Comparison of ENCODE assay signal across 18 mouse cellular contexts in genomic region chr17:45878394-45878793, GRCm38 (mm10).
DNase-seq lines count a peak whose midpoint lies in the region; ATAC-seq and TF ChIP-seq lines count a peak whose summit lies in the region.
"Had no signal": no experiment of that assay in that cellular context is flagged by ENCODE, and none has a peak within 500 bp of the region (broad histone marks: within the 10 kb centered on the region; RNA-seq: fewer than 3 reads in every experiment).

No protein-coding gene starts in this region.

- H3K27ac ChIP-seq in forebrain, postnatal 0 days (ENCODE audit: low read depth, low read length) = no peak overlapping the region
- no peak overlapping the region for H3K27ac ChIP-seq in forebrain, embryonic 15.5 days (replicated peaks)
- H3K27ac ChIP-seq in layer of hippocampus, adult 2 months = no peak overlapping the region
- H3K27ac ChIP-seq in midbrain, postnatal 0 days (ENCODE audit: low read depth, low read length) = no peak overlapping the region
- no peak overlapping the region for H3K27ac ChIP-seq in midbrain, embryonic 15.5 days
- H3K27ac ChIP-seq in small intestine, adult 2 months (ENCODE audit: insufficient read depth, low read depth, low read length) = no peak overlapping the region
- H3K27ac ChIP-seq: forebrain, embryonic 12.5 days; limb, embryonic 15.5 days; neural tube, embryonic 15.5 days had no signal

- H3K4me3 ChIP-seq in forebrain, postnatal 0 days (ENCODE audit: low read depth, low read length) = no peak overlapping the region
- no peak overlapping the region for H3K4me3 ChIP-seq in forebrain, embryonic 15.5 days
- no peak overlapping the region for H3K4me3 ChIP-seq in layer of hippocampus, adult 2 months
- H3K4me3 ChIP-seq in midbrain, postnatal 0 days (ENCODE audit: low read depth, low read length) = no peak overlapping the region
- no peak overlapping the region for H3K4me3 ChIP-seq in midbrain, embryonic 15.5 days
- H3K4me3 ChIP-seq in small intestine, adult 2 months (ENCODE audit: low read depth, low read length) = no peak overlapping the region
- H3K4me3 ChIP-seq: forebrain, embryonic 12.5 days; limb, embryonic 15.5 days; neural tube, embryonic 15.5 days had no signal

- no peaks in the 10 kb centered on the region for H3K27me3 ChIP-seq in forebrain, postnatal 0 days (ENCODE audit: insufficient read depth, low read length)
- no peaks in the 10 kb centered on the region for H3K27me3 ChIP-seq in forebrain, embryonic 15.5 days
- H3K27me3 ChIP-seq in midbrain, postnatal 0 days (ENCODE audit: insufficient read depth, low read length) = no peaks in the 10 kb centered on the region; the same call in 1 of the 2 replicates
- 0 out of 2 replicates have a peak, but pooled peaks cover 3% of the 10 kb centered on the region for H3K27me3 ChIP-seq in midbrain, embryonic 15.5 days (replicated peaks)
- no peaks in the 10 kb centered on the region for H3K27me3 ChIP-seq in small intestine, adult 2 months (ENCODE audit: control insufficient read depth, insufficient read depth, low read length)

- H3K9me3 ChIP-seq in forebrain, postnatal 0 days (ENCODE audit: low read length) = no peaks in the 10 kb centered on the region
- H3K9me3 ChIP-seq in forebrain, embryonic 15.5 days = no peaks in the 10 kb centered on the region
- no peaks in the 10 kb centered on the region for H3K9me3 ChIP-seq in midbrain, postnatal 0 days (ENCODE audit: low read length)
- H3K9me3 ChIP-seq in midbrain, embryonic 15.5 days = no peaks in the 10 kb centered on the region
- H3K9me3 ChIP-seq: forebrain, embryonic 12.5 days; limb, embryonic 15.5 days; neural tube, embryonic 15.5 days had no signal

- H3K36me3 ChIP-seq in forebrain, postnatal 0 days (ENCODE audit: insufficient read depth) = no peaks in the 10 kb centered on the region
- H3K36me3 ChIP-seq in forebrain, embryonic 15.5 days = no peaks in the 10 kb centered on the region
- no peaks in the 10 kb centered on the region for H3K36me3 ChIP-seq in midbrain, postnatal 0 days (ENCODE audit: insufficient read depth, low read length)
- no peaks in the 10 kb centered on the region for H3K36me3 ChIP-seq in midbrain, embryonic 15.5 days (replicated peaks)
- no peaks in the 10 kb centered on the region for H3K36me3 ChIP-seq in small intestine, adult 2 months (ENCODE audit: control insufficient read depth, insufficient read depth, low read length)
- H3K36me3 ChIP-seq: forebrain, embryonic 12.5 days; limb, embryonic 15.5 days; neural tube, embryonic 15.5 days had no signal

- 92% methylated on average over 6 of the region's 6 CpGs for WGBS in forebrain, postnatal 0 days
- 90% methylated on average over 6 of the region's 6 CpGs for WGBS in forebrain, embryonic 15.5 days
- WGBS in midbrain, postnatal 0 days = 88% methylated on average over 6 of the region's 6 CpGs
- WGBS in midbrain, embryonic 15.5 days = 91% methylated on average over 6 of the region's 6 CpGs
- 92% methylated on average over 6 of the region's 6 CpGs for WGBS in small intestine, adult 2 months

- no peak for TF ChIP-seq POLR2A in small intestine, adult 2 months (IDR thresholded peaks at IDR 0.05; ENCODE audit: low read depth, low read length)

- DNase-seq in forebrain, postnatal 0 days = no peak
- DNase-seq in layer of hippocampus, adult 2 months (ENCODE audit: low spot score in 2 of 2) = no peak
- no peak for DNase-seq in layer of hippocampus, adult 11-12 months (ENCODE audit: low spot score)
- no peak for DNase-seq in midbrain, postnatal 0 days (ENCODE audit: low spot score)
- no peak for DNase-seq in frontal cortex, adult 2 months (ENCODE audit: extremely low spot score in 1 of 2, low spot score in 1 of 2)
- DNase-seq: adrenal gland, adult 2 months; cerebellum, adult 11 months; cerebellum, postnatal 25 days; heart, postnatal 4 days; layer of hippocampus, adult 9-11 months; lung, postnatal 14 days; right cerebral cortex, postnatal 25 days had no signal

- TF ChIP-seq CTCF in forebrain, postnatal 0 days (IDR thresholded peaks at IDR 0.05; ENCODE audit: low read depth) = peak; percentile 32
- peak; percentile 43 for TF ChIP-seq CTCF in layer of hippocampus, adult 2 months (conservative IDR thresholded peaks at IDR 0.05)
- TF ChIP-seq CTCF in midbrain, postnatal 0 days (IDR thresholded peaks at IDR 0.05) = peak; percentile 42
- TF ChIP-seq CTCF in small intestine, adult 2 months (IDR thresholded peaks at IDR 0.05; ENCODE audit: extremely low read depth, insufficient read length, insufficient replicate concordance, low read depth, low read length) = peak; percentile 11; the same call in 1 of the 2 replicates

- no peak overlapping the region for H3K9ac ChIP-seq in forebrain, postnatal 0 days
- H3K9ac ChIP-seq in forebrain, embryonic 15.5 days (replicated peaks) = no peak overlapping the region
- no peak overlapping the region for H3K9ac ChIP-seq in midbrain, postnatal 0 days (replicated peaks; ENCODE audit: low read length, poor library complexity, severe bottlenecking)
- no peak overlapping the region for H3K9ac ChIP-seq in midbrain, embryonic 15.5 days
- H3K9ac ChIP-seq: forebrain, embryonic 12.5 days; limb, embryonic 15.5 days; neural tube, embryonic 15.5 days had no signal

- no peak overlapping the region for H3K4me2 ChIP-seq in forebrain, postnatal 0 days (ENCODE audit: low read depth)
- no peak overlapping the region for H3K4me2 ChIP-seq in forebrain, embryonic 15.5 days (replicated peaks)
- H3K4me2 ChIP-seq in midbrain, postnatal 0 days (ENCODE audit: low read depth, low read length, poor library complexity, severe bottlenecking) = no peak overlapping the region
- H3K4me2 ChIP-seq in midbrain, embryonic 15.5 days = no peak overlapping the region
- H3K4me2 ChIP-seq: forebrain, embryonic 12.5 days; limb, embryonic 15.5 days; neural tube, embryonic 15.5 days had no signal

- no peak for ATAC-seq in forebrain, postnatal 0 days
- no peak for ATAC-seq in forebrain, embryonic 15.5 days (replicated peaks)
- ATAC-seq in midbrain, postnatal 0 days (ENCODE audit: low FRiP score) = no peak
- ATAC-seq in midbrain, embryonic 15.5 days (replicated peaks) = no peak

- H3K4me1 ChIP-seq in forebrain, postnatal 0 days (ENCODE audit: insufficient read depth) = peaks cover 8% of the 10 kb centered on the region
- H3K4me1 ChIP-seq in forebrain, embryonic 15.5 days = peaks cover 11% of the 10 kb centered on the region
- peaks cover 9% of the 10 kb centered on the region; the same call in 1 of the 2 replicates for H3K4me1 ChIP-seq in midbrain, postnatal 0 days (ENCODE audit: insufficient read depth, low read length)
- peaks cover 15% of the 10 kb centered on the region for H3K4me1 ChIP-seq in midbrain, embryonic 15.5 days
- H3K4me1 ChIP-seq in small intestine, adult 2 months (ENCODE audit: control insufficient read depth, insufficient read depth, insufficient read length, low read length) = peaks cover 6% of the 10 kb centered on the region
